ENCODE assay signal across 11 mouse cellular contexts in genomic region chr11:67379703-67380510, GRCm38 (mm10). TPM values are rescaled to one million over a fixed set of nuclear protein-coding genes. Genes with fewer than 3 reads are reported as not detected.
DNase-seq lines count a peak whose midpoint lies in the region; ATAC-seq and TF ChIP-seq lines count a peak whose summit lies in the region.
"Had no signal": no experiment of that assay in that cellular context is flagged by ENCODE, and none has a peak within 500 bp of the region (broad histone marks: within the 10 kb centered on the region; RNA-seq: fewer than 3 reads in every experiment).

No protein-coding gene starts in this region.

- H3K4me3 ChIP-seq in midbrain, embryonic 11.5 days (ENCODE audit: low read depth, low read length) = no peak overlapping the region
- no peak overlapping the region for H3K4me3 ChIP-seq in midbrain, embryonic 16.5 days (ENCODE audit: low read depth, low read length)
- no peak overlapping the region for H3K4me3 ChIP-seq in heart, postnatal 0 days (ENCODE audit: low read depth, low read length)
- no peak overlapping the region for H3K4me3 ChIP-seq in hindbrain, embryonic 13.5 days

- 21% methylated on average over 10 of the region's 10 CpGs for WGBS in midbrain, embryonic 11.5 days
- WGBS in midbrain, embryonic 16.5 days = 25% methylated on average over 10 of the region's 10 CpGs
- WGBS in heart, postnatal 0 days = 48% methylated on average over 10 of the region's 10 CpGs
- 6% methylated on average over 10 of the region's 10 CpGs for WGBS in hindbrain, embryonic 13.5 days

- no peak for TF ChIP-seq EP300 in heart, postnatal 0 days (IDR thresholded peaks at IDR 0.05; ENCODE audit: low read depth)

- no peaks in the 10 kb centered on the region for H3K36me3 ChIP-seq in midbrain, embryonic 11.5 days (ENCODE audit: control insufficient read depth, insufficient read depth, low read length)
- no peaks in the 10 kb centered on the region for H3K36me3 ChIP-seq in midbrain, embryonic 16.5 days (ENCODE audit: control insufficient read depth, insufficient read depth, low read length)
- no peaks in the 10 kb centered on the region for H3K36me3 ChIP-seq in heart, postnatal 0 days (replicated peaks; ENCODE audit: control insufficient read depth, insufficient read depth, low read length)
- H3K36me3 ChIP-seq in hindbrain, embryonic 13.5 days = no peaks in the 10 kb centered on the region

- peak; percentile 89 for DNase-seq in midbrain, embryonic 11.5 days (ENCODE audit: low spot score, missing footprints)
- DNase-seq in heart, postnatal 0 days (ENCODE audit: low spot score) = peak; percentile 44
- peak; percentile 37 to 56 for DNase-seq in lung, adult 18-20 months
- DNase-seq in yolk sac, embryonic 10.5 days (ENCODE audit: low spot score) = peak; percentile 2
- no peak for DNase-seq in layer of hippocampus, adult 18-20 months (ENCODE audit: low spot score in 2 of 2)
- DNase-seq: cerebellum, adult 9-10 months; liver, postnatal 0 days had no signal

- no peaks in the 10 kb centered on the region for H3K9me3 ChIP-seq in midbrain, embryonic 11.5 days (ENCODE audit: control insufficient read depth, low read length)
- no peaks in the 10 kb centered on the region for H3K9me3 ChIP-seq in midbrain, embryonic 16.5 days (replicated peaks; ENCODE audit: control insufficient read depth, low read length, poor library complexity, severe bottlenecking)
- no peaks in the 10 kb centered on the region for H3K9me3 ChIP-seq in heart, postnatal 0 days (replicated peaks; ENCODE audit: control insufficient read depth, low read length)
- H3K9me3 ChIP-seq in hindbrain, embryonic 13.5 days = no peaks in the 10 kb centered on the region

- no peak overlapping the region for H3K4me2 ChIP-seq in midbrain, embryonic 11.5 days
- H3K4me2 ChIP-seq in midbrain, embryonic 16.5 days (ENCODE audit: low read length) = no peak overlapping the region
- no peak overlapping the region for H3K4me2 ChIP-seq in heart, postnatal 0 days (ENCODE audit: low read depth, low read length)
- no peak overlapping the region for H3K4me2 ChIP-seq in hindbrain, embryonic 13.5 days

- ATAC-seq in midbrain, embryonic 11.5 days (ENCODE audit: low FRiP score) = no peak
- no peak for ATAC-seq in midbrain, embryonic 16.5 days
- peak; percentile 49 for ATAC-seq in heart, postnatal 0 days (ENCODE audit: insufficient read depth, low read depth)
- ATAC-seq in hindbrain, embryonic 13.5 days (ENCODE audit: low FRiP score) = no peak
- ATAC-seq in monocyte, adult 5-6 weeks (replicated peaks; ENCODE audit: insufficient number of reproducible peaks, low FRiP score, low TSS enrichment, poor library complexity, severe bottlenecking) = no peak
- ATAC-seq: liver, postnatal 0 days; Patski had no signal

- H3K9ac ChIP-seq in midbrain, embryonic 11.5 days (ENCODE audit: low read length) = no peak overlapping the region
- no peak overlapping the region for H3K9ac ChIP-seq in midbrain, embryonic 16.5 days (ENCODE audit: low read depth, low read length)
- no peak overlapping the region for H3K9ac ChIP-seq in heart, postnatal 0 days (replicated peaks; ENCODE audit: low read depth, low read length)
- no peak overlapping the region for H3K9ac ChIP-seq in hindbrain, embryonic 13.5 days
- H3K9ac ChIP-seq: liver, postnatal 0 days had no signal

- H3K27me3 ChIP-seq in midbrain, embryonic 11.5 days (ENCODE audit: control insufficient read depth, insufficient read depth, low read length) = no peaks in the 10 kb centered on the region
- H3K27me3 ChIP-seq in midbrain, embryonic 16.5 days (ENCODE audit: control insufficient read depth, insufficient read depth, low read depth, low read length) = no peaks in the 10 kb centered on the region
- no peaks in the 10 kb centered on the region for H3K27me3 ChIP-seq in heart, postnatal 0 days (ENCODE audit: control insufficient read depth, insufficient read depth, low read length)
- H3K27me3 ChIP-seq in hindbrain, embryonic 13.5 days = peaks cover 22% of the 10 kb centered on the region

- peaks cover 11% of the 10 kb centered on the region for H3K4me1 ChIP-seq in midbrain, embryonic 11.5 days (ENCODE audit: control insufficient read depth, insufficient read depth, low read length)
- no peaks in the 10 kb centered on the region; the same call in 1 of the 2 replicates for H3K4me1 ChIP-seq in midbrain, embryonic 16.5 days (ENCODE audit: control insufficient read depth, insufficient read depth, low read length)
- H3K4me1 ChIP-seq in heart, postnatal 0 days (ENCODE audit: control insufficient read depth, insufficient read depth) = no peaks in the 10 kb centered on the region
- peaks cover 12% of the 10 kb centered on the region for H3K4me1 ChIP-seq in hindbrain, embryonic 13.5 days (replicated peaks)

- TF ChIP-seq CTCF in heart, postnatal 0 days (IDR thresholded peaks at IDR 0.05; ENCODE audit: low read depth) = no peak

- no peak overlapping the region for H3K27ac ChIP-seq in midbrain, embryonic 11.5 days (ENCODE audit: low read depth, low read length)
- no peak overlapping the region for H3K27ac ChIP-seq in midbrain, embryonic 16.5 days (ENCODE audit: low read length)
- H3K27ac ChIP-seq in heart, postnatal 0 days (ENCODE audit: low read depth) = no peak overlapping the region
- no peak overlapping the region for H3K27ac ChIP-seq in hindbrain, embryonic 13.5 days

RNA-seq across cellular contexts. Expression of gene Myh13, which starts 58.4 kb away (rescaled TPM):
- 0.11 TPM in 1 of 2 replicates, not detected in the other for polyA plus RNA-seq in midbrain, embryonic 11.5 days (2014; fragmentation: Nextera tagmentation; extraction: Ambion mirVana)
- 0.14 and 0.29 TPM in 2 replicates for polyA plus RNA-seq in midbrain, embryonic 16.5 days (2015; fragmentation: Nextera tagmentation; extraction: Ambion mirVana)
- not detected in 2 replicates for total RNA-seq in heart, postnatal 0 days (2014; rRNA removed; ENCODE audit: low replicate concordance)
- 0.15 and 0.27 TPM in 2 replicates for polyA plus RNA-seq in heart, postnatal 0 days (2015; fragmentation: Nextera tagmentation; extraction: Ambion mirVana)
- total RNA-seq in layer of hippocampus, adult 18-20 months (2021) = under 1 TPM; 0.10 to 0.12 TPM
- polyA plus RNA-seq in hindbrain, embryonic 13.5 days (2015; fragmentation: Nextera tagmentation; extraction: Ambion mirVana) = 0.04 and 0.57 TPM in 2 replicates
- total RNA-seq in monocyte, adult 5-6 weeks (2017) = not detected in 3 replicates
- polyA plus RNA-seq: liver, postnatal 0 days; Patski had no signal

Comparison
In these comparisons a context has a peak if more than half of its experiments do, and no peak if none do; other contexts are left out.
1. DNase-seq: peak in midbrain, embryonic 11.5 days (single experiment), heart, postnatal 0 days (single experiment), lung, adult 18-20 months (2 of 2) and yolk sac, embryonic 10.5 days (single experiment); none in layer of hippocampus, adult 18-20 months (0 of 2).